Mouse (Mus musculus) stomach, embryonic 16.5 days (tissue): ENCODE results near the gene Lama4. TPM values are rescaled to one million over a fixed set of nuclear protein-coding genes. Genes with fewer than 3 reads are reported as not detected.

ENCODE experiments used
- ATAC-seq: fragments of 200-750 bp; cut with Nextera tagmentation; 2 replicates; pipeline ENCODE4 v1.8.0; 2017; ENCODE audit warnings: moderate number of reproducible peaks, moderate TSS enrichment; ENCODE audit not compliant: insufficient read depth, low FRiP score
- H3K27ac ChIP-seq: fragments of 300-500 bp; sonication (generic); 2 replicates; pipeline ENCODE4 v1.5.1; 2014; ENCODE audit warnings: low read length
- H3K27me3 ChIP-seq: fragments of 300-500 bp; sonication (generic); 2 replicates; pipeline ENCODE4 v1.6.1; 2014; ENCODE audit warnings: low read length, control low read depth, mixed read lengths; ENCODE audit not compliant: control insufficient read depth, insufficient read depth
- H3K36me3 ChIP-seq: fragments of 300-500 bp; sonication (generic); 2 replicates; pipeline ENCODE4 v1.6.1; 2014; ENCODE audit warnings: low read length; ENCODE audit not compliant: control insufficient read depth, insufficient read depth
- H3K4me1 ChIP-seq: fragments of 300-500 bp; sonication (generic); 2 replicates; pipeline ENCODE4 v1.6.1; 2014; ENCODE audit warnings: low read length, control low read depth, mixed read lengths; ENCODE audit not compliant: control insufficient read depth, insufficient read depth
- H3K4me2 ChIP-seq: fragments of 300-500 bp; sonication (generic); 2 replicates; pipeline ENCODE4 v1.6.1; 2014; ENCODE audit warnings: low read depth, low read length, mixed read lengths
- H3K4me3 ChIP-seq: fragments of 300-500 bp; sonication (generic); replicated peaks from 2 replicates; pipeline ENCODE4 v1.5.1; 2014; ENCODE audit warnings: mild to moderate bottlenecking, low read length
- H3K9ac ChIP-seq: fragments of 300-500 bp; sonication (generic); 2 replicates; pipeline ENCODE4 v1.6.1; 2014; ENCODE audit warnings: low read length
- H3K9me3 ChIP-seq: fragments of 300-500 bp; sonication (generic); replicated peaks from 2 replicates; pipeline ENCODE4 v1.6.1; 2016; ENCODE audit warnings: low read length, control low read depth; ENCODE audit not compliant: control insufficient read depth
- WGBS: fragments of 180-500 bp; shearing (Covaris S2); extraction: QIAGEN DNeasy Blood & Tissue Kit; methylation state at CpG from one replicate; pipeline ENCODE4 v1.1.7; 2014; 5-methylcytosine and 5-hydroxymethylcytosine counted together
- polyA plus RNA-seq: library from polyadenylated mRNA; unstranded; fragments of >200 nt; fragmentation: Nextera tagmentation; extraction: Ambion mirVana; gene quantifications from 2 replicates; pipeline ENCODE4 v1.2.1, GENCODE M21; 2015

Gene Lama4
- polyA plus RNA-seq, 1 experiment from 2014 or later, result 75.1 TPM

DNA sequence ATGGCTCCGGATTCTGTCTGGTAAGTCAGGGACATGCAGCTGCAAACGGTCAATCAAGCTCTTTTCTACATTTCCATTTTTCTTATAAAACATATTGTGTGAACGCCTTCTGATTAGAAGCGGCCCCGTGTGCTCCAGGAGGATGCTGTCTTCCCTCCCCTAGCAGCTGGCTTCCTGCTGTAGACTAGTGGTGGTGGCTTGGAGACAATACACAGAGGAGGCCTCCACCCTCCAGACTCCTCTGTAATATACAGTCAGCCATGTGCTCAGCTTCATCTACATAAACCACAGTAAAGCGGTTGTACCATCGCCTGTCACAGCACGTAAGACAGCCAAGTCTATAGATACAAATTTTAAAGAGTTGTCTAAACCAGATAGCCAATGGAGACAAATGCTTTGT, 40.2 kb downstream of the Lama4 start:
- peak overlapping the region; percentile 46 for H3K27ac ChIP-seq
- H3K9me3 ChIP-seq, result no peaks in the 10 kb centered on the region
- H3K4me2 ChIP-seq, result no peak overlapping the region
- H3K4me1 ChIP-seq, result peaks cover 2% of the 10 kb centered on the region; the same call in 1 of the 2 replicates
- H3K36me3 ChIP-seq, result no peaks in the 10 kb centered on the region
- 65% methylated on average over 8 of the region's 8 CpGs for WGBS
- H3K4me3 ChIP-seq, result no peak overlapping the region
- no peaks in the 10 kb centered on the region for H3K27me3 ChIP-seq
- no peak for ATAC-seq
- H3K9ac ChIP-seq, result no peak overlapping the region

- Histone ChIP-seq H3K4me2 (no peak overlapping the region), H3K27ac (no peak overlapping the region), H3K4me1 (peaks cover 2% of the 10 kb centered on the region; the same call in 1 of the 2 replicates), H3K4me3 (no peak overlapping the region), H3K9me3 (no peaks in the 10 kb centered on the region), H3K36me3 (0 out of 2 replicates have a peak, but pooled peaks cover 4% of the 10 kb centered on the region), H3K27me3 (no peaks in the 10 kb centered on the region), H3K9ac (no peak overlapping the region)
- no peak for ATAC-seq
- 55% methylated on average over 4 of the region's 4 CpGs for WGBS
Observed at GRCm38 (mm10) chr10:39006433-39007105, 41.3 kb downstream of the Lama4 start.

GRCm38 (mm10) chr10:39014836-39015235, 49.5 kb downstream of the Lama4 start:
- no peak for ATAC-seq
- H3K27me3 ChIP-seq, result no peaks in the 10 kb centered on the region
- H3K27ac ChIP-seq, result no peak overlapping the region
- H3K9ac ChIP-seq, result no peak overlapping the region
- WGBS, result 52% methylated on average over 2 of the region's 2 CpGs
- H3K9me3 ChIP-seq, result no peaks in the 10 kb centered on the region
- H3K4me1 ChIP-seq, result no peaks in the 10 kb centered on the region
- H3K4me3 ChIP-seq, result no peak overlapping the region
- 0 out of 2 replicates have a peak, but pooled peaks cover 4% of the 10 kb centered on the region for H3K36me3 ChIP-seq
- H3K4me2 ChIP-seq, result no peak overlapping the region

DNA sequence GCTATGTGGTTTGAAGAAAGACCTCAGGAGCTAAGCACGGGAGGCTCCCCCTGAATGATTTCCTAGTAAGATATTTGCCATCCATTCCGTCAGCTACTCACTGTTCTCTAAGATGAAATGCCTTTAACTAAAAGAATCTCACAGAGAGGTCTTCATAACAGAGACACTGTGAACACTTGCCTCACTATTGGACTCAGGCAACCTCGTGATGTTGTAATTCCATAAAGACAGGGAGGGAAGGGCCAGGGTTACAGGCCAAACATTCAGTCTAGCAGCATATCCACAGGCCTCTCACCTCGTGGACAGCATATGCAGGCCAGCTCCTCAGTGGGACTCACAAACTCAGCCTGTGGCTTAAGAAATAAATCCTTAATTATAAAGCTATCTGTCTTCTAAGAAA, 52.7 kb downstream of the Lama4 start:
- Histone ChIP-seq H3K4me1 (no peaks in the 10 kb centered on the region), H3K27ac (no peak overlapping the region), H3K27me3 (no peaks in the 10 kb centered on the region), H3K36me3 (no peaks in the 10 kb centered on the region), H3K4me3 (no peak overlapping the region), H3K4me2 (no peak overlapping the region), H3K9me3 (no peaks in the 10 kb centered on the region), H3K9ac (no peak overlapping the region)
- WGBS, result 57% methylated on average over 4 of the region's 4 CpGs
- ATAC-seq, result no peak

GRCm38 (mm10) chr10:39018635-39019034, 53.3 kb downstream of the Lama4 start:
- Histone ChIP-seq H3K9ac (no peak overlapping the region), H3K27me3 (no peaks in the 10 kb centered on the region), H3K36me3 (no peaks in the 10 kb centered on the region), H3K4me1 (no peaks in the 10 kb centered on the region), H3K4me2 (no peak overlapping the region), H3K9me3 (no peaks in the 10 kb centered on the region), H3K27ac (no peak overlapping the region), H3K4me3 (no peak overlapping the region)
- ATAC-seq, result no peak
- 59% methylated on average over 1 of the region's 1 CpGs for WGBS

- Histone ChIP-seq H3K4me2 (no peak overlapping the region), H3K9me3 (no peaks in the 10 kb centered on the region), H3K9ac (no peak overlapping the region), H3K36me3 (no peaks in the 10 kb centered on the region), H3K27me3 (no peaks in the 10 kb centered on the region), H3K27ac (no peak overlapping the region), H3K4me3 (no peak overlapping the region), H3K4me1 (no peaks in the 10 kb centered on the region)
- 76% methylated on average over 5 of the region's 5 CpGs for WGBS
- no peak for ATAC-seq
Observed at GRCm38 (mm10) chr10:39023618-39024256, 58.4 kb downstream of the Lama4 start.

GRCm38 (mm10) chr10:39026529-39026928, 61.2 kb downstream of the Lama4 start:
- H3K27ac ChIP-seq, result no peak overlapping the region
- H3K4me3 ChIP-seq, result no peak overlapping the region
- H3K9me3 ChIP-seq, result no peaks in the 10 kb centered on the region
- no peaks in the 10 kb centered on the region for H3K36me3 ChIP-seq
- H3K4me1 ChIP-seq, result no peaks in the 10 kb centered on the region
- no peak overlapping the region for H3K9ac ChIP-seq
- H3K27me3 ChIP-seq, result no peaks in the 10 kb centered on the region
- no peak overlapping the region for H3K4me2 ChIP-seq
- 78% methylated on average over 8 of the region's 8 CpGs for WGBS
- no peak for ATAC-seq

DNA sequence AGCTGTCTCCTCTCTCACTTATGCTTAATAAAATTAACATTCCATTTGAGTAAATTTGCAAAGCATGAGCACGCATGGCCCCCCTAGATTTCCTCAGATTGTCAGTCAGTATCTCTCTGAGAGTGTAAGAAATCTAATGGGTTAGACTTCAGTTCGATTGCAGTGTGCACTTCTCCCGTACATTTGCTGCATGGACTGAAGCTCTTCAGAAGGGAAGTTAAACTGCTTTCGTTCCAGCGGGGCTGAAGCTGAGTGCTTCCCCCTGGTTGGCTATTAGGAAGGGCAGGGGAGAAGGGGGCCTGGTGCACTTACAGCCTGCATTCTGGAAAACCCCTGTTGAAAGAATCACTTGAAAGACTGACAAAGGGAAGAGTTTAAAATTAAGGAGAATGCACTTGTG, 61.7 kb downstream of the Lama4 start:
- WGBS, result 62% methylated on average over 5 of the region's 5 CpGs
- no peak for ATAC-seq
- Histone ChIP-seq H3K9me3 (no peaks in the 10 kb centered on the region), H3K36me3 (no peaks in the 10 kb centered on the region), H3K27ac (no peak overlapping the region), H3K4me1 (no peaks in the 10 kb centered on the region), H3K4me3 (no peak overlapping the region), H3K9ac (no peak overlapping the region), H3K27me3 (no peaks in the 10 kb centered on the region), H3K4me2 (no peak overlapping the region)

- H3K9ac ChIP-seq, result no peak overlapping the region
- no peaks in the 10 kb centered on the region for H3K27me3 ChIP-seq
- no peaks in the 10 kb centered on the region for H3K36me3 ChIP-seq
- ATAC-seq, result no peak
- H3K4me3 ChIP-seq, result no peak overlapping the region
- H3K4me1 ChIP-seq, result no peaks in the 10 kb centered on the region
- no peak overlapping the region for H3K4me2 ChIP-seq
- H3K27ac ChIP-seq, result no peak overlapping the region
- 73% methylated on average over 5 of the region's 5 CpGs for WGBS
- no peaks in the 10 kb centered on the region for H3K9me3 ChIP-seq
Observed at GRCm38 (mm10) chr10:39028403-39028802, 63.1 kb downstream of the Lama4 start.
